Mouse (Mus musculus) embryo, embryonic 9.5 days (tissue): ENCODE results near the gene Fcho2.

Experiments
- DNase-seq: peaks from one replicate; pipeline ENCODE4 v3.0.0-alpha.2; 2017; ENCODE audit errors: extremely low spot score

The Fcho2 gene

DNA sequence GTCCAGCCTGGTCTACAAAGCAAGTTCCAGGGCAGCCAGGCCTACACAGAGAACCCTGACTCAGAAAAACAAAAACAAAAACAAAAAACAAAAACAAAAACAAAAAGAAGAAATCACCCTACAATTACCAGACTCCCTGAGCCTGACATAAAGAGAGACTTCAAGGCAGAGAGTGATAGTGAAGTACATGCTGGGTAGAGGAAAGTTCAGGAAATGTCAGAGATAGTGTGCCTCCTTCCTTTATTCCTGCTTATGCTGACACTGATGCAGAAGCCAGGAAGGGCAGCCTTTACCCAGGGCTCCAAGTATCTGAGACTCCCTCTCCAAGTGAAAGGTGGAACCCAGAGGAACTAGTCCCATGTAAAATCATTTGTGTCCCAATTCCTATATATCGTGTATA, 10.8 kb downstream of the Fcho2 start:
- DNase-seq: no peak

DNA sequence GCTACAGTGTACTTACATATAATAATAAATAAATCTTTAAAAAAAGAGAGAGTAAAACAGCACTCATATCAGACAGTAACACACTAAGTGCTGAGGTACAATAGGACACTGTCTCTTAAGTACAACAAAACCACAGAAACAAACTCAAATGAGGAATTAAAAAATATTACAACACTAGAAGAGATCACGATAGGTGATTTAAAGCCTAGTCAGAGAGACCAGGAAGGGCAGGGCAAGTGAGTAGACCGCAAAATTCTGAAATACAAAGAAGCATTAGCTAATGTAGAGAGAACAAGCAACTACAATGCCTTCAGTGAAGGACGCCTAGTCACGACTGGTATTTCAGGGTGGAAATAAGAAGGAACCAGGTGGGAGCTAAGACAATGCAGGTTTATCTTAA, 11.6 kb downstream of the Fcho2 start:
- no peak for DNase-seq

DNA sequence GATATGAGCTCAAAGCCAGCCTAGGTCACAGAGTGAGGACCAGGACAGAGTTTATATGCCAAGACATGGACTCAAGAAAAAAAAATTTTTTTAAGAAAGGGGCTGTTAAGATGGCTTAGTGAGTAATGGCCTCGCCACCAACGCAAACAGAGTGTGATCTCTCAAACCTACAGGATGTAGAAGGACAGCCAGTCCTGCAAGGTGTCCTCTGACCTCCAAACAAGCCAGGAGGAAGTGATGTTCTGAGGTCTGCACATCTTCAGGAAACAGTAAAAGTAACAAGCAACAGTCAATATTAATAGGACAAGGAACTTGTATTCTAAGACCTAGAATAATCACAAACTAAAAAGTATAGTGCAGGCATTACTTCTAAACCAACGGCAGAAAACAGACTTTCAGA, 12.3 kb downstream of the Fcho2 start:
- DNase-seq: no peak

DNA sequence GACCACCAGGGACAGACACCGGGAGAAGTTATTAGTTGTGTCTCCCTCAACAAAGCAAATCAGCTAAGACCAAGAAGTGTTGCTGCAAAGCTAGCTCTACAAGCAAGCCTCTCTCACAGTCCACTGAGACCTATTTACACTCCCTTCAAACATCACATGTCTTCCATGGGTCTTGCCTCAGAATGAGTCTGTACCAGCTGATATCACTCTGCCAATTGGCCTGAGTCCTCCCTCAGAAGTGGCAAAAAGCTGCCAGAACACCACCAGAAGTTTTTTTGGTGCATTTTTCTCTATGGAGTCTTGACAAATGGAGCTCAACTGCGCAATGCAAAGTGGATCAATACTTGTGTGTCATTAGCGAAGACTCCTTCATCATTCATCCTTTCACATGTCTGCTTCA, 19.7 kb downstream of the Fcho2 start:
- no peak for DNase-seq

DNA sequence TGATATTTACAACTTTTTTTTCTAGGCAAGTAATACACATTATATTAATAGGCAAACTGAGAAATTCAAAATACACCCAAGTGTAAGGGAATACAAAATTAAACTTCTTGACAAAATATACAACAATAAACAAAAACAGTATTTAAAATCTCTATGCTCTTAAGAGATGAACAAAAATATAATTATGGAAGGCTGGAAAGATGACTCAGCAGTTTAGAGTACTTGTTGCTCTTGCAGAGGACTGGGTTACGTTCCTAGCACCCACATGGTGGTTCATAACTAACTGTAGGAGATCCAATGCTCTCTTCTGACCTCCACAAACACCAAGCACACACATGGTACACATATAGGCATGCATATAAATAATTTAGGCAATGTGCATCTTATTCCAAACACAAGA, 22.4 kb downstream of the Fcho2 start:
- no peak for DNase-seq

DNA sequence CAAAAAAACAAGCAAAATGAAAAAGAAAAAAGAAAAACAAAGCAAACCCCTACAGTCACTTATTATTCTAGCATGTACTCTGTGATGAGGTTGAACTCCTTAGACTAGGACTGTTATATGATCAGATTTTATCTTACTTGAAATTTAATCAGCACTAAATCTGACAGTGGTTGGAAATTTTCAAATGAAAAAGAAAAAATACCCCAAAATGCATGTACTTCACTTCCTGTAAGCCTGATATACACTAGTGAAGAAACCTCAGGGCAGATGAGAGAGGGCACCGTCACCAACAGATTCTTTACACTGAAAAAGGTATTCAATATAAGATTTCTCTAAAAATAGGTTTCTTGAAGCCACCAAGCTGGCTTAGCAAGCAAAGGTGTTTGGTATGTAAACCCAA, 23.6 kb downstream of the Fcho2 start:
- DNase-seq: no peak

DNA sequence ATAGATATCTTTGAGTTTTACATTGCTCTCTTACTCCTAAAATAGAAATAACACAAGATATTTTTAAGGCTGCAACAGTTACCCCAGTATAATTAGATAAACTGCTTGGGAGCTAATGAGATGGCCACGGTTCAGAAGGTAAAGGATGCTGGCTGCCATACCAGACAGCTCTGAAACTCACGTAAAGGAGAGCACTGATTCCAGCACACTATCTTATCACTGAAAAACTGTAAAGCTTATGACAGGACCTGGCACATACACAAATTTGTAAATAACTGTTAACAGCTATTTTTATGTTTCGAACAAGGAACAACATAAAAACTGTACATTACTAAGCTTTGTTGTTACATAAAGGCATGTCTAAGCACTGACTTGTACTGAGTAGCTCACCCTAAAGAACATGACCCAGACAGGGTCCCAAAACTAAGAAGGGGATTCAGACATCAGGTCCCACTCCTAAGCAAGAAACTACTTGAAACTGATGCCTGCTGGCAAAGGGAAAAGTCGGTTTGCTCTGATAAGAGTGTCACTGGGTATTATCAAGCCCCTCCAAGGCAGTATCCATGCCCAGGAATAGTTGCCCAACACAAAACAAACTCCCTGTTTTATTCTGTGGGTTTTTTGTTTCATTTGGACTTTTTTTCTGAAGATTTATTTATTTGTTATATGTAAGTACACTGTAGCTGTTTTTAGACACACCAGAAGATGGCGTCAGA, 28.1 kb downstream of the Fcho2 start:
- DNase-seq: no peak

DNA sequence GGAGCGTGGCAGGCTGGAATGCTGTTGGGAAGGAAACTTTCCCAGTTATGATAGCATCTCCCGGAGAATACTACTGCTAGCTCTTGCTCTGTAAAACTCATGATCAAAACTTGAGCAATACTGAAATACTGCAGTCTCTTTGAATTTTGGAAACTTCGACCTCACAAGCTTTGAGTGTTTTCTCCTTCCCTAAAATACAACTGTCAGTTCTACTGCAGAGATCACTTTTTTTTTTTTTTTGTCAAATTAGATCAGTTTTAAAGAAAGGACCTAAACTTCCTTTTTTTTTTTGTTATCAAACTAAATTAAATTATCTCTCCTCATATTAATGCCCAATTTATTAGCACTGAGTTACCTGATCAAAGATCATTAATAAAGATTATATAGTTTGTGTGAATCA, 37.3 kb downstream of the Fcho2 start:
- no peak for DNase-seq

DNA sequence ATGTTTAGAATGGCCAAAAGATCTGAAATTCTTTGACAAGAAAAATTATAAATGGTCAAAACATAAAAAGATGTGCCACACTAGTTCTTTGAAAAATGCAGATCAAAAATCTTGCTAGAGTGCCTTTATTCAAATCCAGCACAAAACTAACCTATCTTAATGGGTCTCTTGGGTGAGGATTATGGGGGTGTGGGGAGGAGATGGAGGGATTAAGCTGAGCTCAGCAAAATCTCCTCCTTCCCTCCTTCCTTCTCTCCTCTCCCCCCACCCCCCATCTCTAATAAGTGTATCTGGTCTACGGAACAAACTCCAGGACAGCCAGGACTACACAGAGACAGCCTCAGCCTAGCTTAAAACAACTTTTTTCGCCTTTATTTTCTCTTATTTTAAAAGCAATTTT, 43.8 kb downstream of the Fcho2 start:
- no peak for DNase-seq

DNA sequence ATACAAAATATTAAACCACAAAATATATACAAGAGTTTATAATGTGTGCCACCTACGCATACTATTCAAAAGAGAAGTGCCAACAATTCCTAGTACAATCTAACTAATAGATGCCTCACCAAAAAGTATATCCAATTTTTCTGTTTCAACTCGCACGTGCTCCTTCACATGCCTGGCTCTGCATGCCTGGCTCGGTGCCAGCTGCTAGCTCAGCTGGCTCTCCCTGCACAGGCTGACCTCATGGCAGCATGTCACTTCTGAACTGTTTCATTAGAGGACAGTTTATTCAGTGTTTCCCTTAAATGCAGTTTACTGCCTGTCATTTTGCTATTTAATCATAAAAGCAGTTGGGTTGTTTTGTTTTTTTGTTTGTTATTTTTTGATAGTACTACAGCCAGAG, 46.9 kb downstream of the Fcho2 start:
- DNase-seq: no peak

DNA sequence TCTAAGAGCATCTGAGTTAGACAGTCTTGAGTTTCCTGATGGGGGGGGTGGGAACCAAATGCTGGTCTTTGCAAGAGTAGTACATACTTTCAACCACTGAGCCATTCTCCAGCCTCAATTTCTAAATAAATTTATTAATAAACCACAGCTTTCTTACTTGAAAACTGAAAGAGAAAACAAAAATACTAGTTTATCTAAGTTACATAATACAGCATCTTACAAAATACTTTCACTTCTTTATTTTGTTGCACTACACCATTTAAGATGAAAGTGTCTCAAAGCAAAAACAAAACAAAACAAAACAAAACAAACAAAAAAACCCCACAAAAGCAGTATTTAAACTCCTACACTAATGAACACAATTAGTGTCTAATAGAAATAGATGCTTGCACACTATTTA, 53.5 kb downstream of the Fcho2 start:
- no peak for DNase-seq

DNA sequence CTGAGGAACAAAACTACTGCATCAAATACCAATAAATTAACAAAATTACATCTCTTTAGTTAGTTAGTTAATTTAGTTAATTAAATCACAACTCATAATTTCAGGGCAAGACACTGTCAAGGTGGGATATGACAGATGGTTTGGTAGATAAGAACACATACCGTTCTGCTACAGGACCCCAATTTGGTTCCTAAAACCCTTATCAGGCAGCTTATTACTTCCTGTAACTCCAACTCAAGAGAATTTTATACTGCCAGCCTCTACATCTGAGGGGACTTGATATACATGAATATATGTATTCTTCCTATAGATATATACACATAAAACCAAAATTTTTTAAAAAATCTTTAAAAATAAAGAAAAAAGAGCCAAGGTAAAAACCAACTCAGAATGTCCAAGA, 59.4 kb downstream of the Fcho2 start:
- DNase-seq: no peak

DNA sequence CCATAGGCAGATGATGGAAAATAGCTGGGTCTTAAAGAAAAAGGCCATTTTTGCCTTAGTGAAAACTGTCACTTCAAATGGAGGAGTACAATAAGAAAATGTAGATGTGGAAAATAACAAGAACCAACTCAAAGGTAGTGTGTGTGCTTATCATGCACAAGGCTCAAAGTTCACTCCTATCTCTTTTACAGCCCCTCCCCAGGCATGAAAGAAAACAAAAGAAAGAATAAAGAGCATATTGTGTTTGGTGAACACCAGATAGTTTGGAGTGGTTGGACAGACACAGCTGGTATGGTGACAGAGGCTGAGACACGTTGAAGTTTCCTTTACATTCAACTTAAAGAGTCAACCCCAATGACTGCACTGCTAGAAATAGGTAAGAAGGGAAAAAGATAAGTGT, 70.6 kb downstream of the Fcho2 start:
- DNase-seq: no peak

DNA sequence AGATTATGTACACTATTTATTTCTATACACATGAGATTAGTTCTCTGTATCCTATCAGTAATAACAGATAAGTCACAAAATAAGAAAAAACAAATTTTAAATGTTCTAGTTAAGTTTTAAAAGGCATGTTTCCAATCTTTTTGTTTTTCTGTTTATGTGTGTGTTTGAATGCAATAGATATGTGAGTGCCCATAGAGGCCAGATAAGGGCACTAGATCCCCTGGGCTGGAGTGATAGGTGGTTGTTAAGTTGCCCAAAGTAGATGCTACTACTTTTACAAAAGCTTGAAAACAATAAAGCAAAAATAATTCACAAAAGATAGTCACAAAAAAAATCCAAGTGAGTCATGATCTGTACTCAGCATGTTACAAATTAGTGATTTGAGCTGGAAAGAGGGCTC, 71.4 kb downstream of the Fcho2 start:
- no peak for DNase-seq

DNA sequence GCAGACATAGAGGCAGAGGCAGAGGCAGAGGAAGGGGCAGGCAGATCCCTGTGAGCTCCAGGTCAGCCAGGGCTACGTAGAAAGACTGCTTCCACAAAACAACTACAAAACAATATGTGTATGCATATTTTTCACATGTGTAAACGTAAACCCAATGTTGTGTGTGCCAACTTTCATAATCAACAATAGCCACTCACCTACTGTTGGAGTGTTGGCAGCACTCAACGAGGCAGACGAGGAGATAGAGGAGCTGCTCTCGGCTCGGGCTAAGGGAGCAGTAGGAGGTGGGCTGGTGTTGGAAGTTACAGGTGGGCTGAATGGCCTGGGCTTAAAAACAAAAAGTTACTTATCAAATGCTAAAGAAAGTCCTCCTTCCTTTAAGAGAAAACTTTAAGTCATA, 72.0 kb downstream of the Fcho2 start:
- no peak for DNase-seq

DNA sequence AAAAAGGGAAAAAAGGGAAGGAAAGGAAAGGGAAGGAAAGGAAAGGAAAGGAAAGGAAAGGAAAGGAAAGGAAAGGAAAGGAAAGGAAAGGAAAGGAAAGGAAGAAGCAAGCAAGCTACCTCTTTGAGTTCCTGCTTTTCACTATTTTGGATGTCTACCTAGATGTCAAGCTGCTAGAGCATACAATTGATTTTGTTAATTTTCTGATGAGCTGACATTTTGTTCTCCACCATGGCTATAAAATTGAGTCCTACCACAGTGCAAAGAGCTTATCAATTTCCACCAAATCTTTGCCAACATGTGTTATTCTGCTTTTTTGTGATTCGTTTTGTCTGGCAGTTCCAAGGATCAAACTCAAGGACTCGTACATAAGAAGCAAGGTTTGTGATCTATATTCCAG, 77.0 kb downstream of the Fcho2 start:
- DNase-seq: no peak

DNA sequence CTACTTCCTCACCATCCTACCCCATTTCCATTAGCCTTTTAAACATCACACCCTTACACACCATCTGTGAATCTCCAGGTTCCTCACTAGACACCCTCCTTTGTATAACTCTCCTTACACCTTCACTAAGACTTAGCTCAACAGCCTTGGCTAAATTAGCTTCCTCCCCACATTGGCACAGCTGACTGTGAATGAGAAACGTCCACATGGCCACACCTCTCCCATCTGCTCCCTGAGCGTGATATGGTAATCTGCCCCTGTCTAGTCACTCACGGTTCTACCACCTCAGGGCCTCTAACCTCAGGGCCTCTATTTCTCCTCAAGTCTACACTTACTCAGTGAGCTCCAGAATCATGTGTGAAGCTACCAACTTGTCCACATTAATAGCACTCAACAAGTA, 82.0 kb downstream of the Fcho2 start:
- DNase-seq: no peak

DNA sequence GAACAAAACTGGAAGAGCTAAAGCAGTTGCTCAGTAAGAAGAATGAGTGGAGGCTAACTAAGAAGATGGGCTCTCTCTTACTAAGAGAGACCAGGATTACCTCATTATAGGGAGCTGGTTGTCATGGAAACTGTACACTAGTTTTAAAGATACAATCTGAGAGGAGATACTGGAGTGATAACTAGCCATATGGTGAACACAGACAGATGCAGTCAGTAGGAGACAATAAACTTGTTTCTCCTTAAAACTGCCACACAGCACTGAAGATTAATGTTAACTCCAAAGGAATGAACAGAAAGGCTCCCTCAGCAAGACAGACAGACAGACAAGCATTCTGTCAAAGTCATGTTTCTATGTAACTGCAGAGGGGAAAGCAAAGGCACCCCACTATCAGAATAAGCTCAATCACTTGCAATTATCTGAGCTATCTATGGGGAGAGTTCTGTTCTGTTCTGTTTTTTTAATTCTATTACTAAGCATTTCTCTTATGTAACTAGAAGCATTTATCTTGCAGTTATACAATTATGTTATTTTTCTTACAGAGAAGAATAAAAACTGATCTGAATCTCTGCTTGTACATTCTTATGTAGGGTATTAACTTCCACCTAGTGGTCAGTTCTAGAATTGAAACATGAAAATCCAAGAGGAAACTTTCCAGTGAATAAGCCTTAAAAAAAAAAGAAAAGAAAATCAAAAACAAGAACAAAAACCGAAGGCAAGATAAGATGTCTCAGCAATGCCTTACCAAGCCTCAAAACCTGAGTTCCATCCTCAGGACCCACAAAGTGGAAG, 85.8 kb downstream of the Fcho2 start:
- no peak for DNase-seq

DNA sequence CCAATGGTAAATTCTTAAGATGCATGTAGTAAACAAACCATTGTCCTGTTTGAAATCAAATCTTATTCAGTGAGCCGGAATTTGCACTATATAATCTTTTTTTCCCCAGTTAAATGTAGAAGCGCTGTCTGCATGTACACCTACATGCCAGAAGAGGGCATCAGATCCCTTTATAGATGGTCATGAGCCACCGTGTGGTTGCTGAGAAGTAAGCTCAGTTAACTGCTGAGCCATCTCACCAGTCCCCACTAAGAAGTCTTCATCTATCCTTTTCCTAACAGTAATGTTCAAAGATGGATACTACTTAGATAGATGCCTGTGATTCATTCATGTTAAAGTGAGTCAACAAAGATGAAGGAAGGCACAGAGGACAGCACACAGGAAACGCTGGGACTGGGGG, 88.8 kb downstream of the Fcho2 start:
- no peak for DNase-seq

DNA sequence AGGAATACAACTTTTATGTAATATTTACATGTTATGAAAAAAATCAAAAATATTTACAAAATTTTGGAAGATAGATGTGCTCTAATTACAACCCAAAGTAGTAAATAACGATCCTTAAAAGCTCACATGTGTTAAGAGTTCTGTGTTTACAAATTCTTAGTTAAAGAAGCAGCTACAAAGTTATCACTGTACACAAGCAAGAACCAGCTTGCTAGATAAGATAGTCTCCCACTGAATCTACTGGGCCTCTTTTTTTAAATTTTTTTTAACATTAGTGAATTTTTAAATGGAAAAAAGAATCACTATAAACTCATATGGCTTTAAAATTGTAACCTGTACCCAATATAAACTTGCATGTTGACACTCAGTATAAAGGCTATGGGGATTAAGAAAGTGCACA, 91.8 kb downstream of the Fcho2 start:
- DNase-seq: no peak

DNA sequence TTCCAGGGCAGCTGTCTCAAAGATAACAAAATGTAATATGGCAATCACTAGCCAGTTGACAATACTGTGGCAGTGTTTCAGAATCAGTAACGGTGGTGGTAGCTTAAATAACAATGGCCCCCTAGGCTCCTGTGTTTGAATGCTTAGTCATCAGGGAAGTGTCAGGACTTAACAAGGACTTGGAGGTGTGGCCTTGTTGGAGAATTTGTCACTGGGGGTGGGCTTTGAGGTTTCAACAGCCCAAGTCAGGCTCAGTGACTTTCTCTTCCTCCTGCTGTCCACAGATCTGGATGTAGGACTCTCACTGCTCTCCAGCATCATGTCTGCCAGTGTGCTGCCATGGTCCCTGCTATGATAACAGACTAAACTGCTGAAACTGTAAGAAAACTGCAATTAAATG, 93.0 kb downstream of the Fcho2 start:
- no peak for DNase-seq

DNA sequence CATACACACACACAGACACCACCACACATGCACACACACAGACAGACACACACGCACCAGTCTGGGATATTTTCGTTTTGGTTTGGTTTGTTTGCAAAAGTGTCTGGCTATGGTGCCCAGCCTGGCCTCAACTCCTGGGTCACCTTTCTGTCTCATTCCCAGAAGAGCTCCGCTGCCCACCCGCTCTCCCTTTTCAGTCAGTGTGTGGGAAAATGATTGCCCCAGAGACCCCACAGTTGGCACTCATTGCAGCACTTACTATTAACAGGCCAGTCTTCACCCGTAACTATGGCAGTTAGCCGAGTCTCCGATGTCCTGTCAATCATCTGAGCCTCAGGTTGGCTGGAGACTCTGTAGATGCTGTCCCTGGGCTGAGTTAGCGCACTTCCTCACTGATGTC, 99.1 kb downstream of the Fcho2 start:
- no peak for DNase-seq

DNA sequence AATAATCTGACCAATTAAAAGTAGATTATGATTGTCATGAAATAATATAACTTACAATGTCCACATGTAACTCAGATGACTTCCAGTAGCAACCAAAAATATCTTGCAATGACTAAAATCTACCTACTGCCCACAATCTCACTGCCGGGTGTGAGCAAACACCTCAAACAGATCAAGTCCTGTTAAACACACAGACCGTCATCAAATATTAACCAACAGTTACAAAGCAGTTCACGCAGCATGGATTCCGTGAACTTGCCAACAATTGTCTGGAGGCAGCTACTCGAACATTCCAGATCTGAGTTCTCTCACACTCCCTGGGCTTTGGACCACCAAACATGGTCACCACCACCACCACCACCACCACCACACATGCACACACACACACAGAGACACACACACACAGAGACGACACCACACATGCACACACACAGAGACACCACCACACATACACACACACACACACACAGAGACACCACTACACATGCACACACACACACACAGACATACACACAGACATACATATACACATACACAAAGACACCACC, 99.7 kb downstream of the Fcho2 start:
- no peak for DNase-seq
